Mouse (Mus musculus) B cell, adult 2 months (primary cell): ENCODE measurements around the gene Fthl17b.
"Not testable (repeated sequence)": the region's sequence is repeated elsewhere in the genome, so short reads cannot be mapped to it uniquely, and the experiment has no call there.

Experiments
- DNase-seq, 2 experiments: peaks; one replicate each; pipeline ENCODE4 v3.0.0; 2022

Gene Fthl17b

GRCm38 (mm10) chrX:8962875-8963274 lies at the start of gene Fthl17b:
Gene Fthl17b (minus strand): TSS chrX:8962975.
- DNase-seq: not testable (repeated sequence)

DNA sequence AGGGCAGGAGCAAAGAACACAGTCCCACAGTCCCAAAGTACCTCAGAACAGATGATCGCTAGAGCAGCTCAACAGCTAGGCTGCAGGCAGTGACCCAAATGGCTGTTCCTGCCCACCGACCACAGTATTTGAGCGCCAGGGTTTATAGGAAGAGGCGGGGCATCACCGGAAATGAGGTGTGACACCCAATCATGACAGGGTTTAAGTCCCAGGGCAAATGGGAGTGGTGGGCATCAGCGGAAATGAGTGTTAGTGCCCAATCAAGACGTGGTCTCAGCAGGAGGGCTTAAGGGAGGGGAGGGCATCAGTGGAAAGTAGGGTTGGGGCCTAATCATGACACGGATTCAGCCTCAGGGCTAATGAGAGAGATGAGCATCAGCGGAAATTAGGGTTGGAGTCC lies 23.9 kb upstream of the Fthl17b start, which contains the start of gene Fthl17d:
TSS of gene Fthl17d (minus strand) at position 101 of the 400 bp plus-strand sequence.
- DNase-seq: not testable (repeated sequence)

DNA sequence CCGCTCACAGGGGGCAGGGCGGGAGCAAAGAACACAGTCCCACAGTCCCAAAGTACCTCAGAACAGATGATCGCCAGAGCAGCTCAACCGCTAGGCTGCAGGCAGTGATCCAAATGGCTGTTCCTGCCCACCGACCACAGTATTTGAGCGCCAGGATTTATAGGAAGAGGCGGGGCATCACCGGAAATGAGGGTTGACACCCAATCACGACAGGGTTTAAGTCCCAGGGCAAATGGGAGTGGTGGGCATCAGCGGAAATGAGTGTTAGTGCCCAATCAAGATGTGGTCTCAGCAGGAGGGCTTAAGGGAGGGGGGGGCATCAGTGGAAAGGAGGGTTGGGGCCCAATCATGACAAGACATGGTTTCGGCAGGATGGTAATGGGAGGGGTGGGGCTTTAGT lies 13.7 kb upstream of the Fthl17b start, which contains the start of gene Fthl17c:
TSS of gene Fthl17c (minus strand) at position 101 of the 400 bp plus-strand sequence.
- not testable (repeated sequence) for DNase-seq

DNA sequence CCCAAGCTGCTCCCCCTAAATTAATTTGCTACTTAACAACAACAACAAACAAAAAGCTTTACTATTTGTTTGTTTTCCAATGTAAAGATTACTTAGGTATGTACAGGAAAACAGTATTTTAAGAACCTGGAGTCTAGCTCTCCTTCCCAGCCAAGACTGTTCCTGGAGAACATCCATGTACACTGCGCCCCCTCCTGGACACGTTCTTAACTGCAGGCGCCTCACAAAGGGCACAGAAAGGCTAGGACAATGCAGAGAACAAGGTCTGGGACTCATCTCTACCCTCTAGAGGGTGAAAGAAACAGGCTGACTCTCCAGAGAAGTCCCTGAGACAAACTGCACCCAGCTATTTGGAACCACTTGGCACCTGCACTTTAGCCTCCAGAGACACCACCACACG lies 1.8 kb upstream of the Fthl17b start:
- not testable (repeated sequence) for DNase-seq

GRCm38 (mm10) chrX:8948130-8948805 lies 14.5 kb downstream of the Fthl17b start:
- peak; percentile 32 to 37 for DNase-seq

DNA sequence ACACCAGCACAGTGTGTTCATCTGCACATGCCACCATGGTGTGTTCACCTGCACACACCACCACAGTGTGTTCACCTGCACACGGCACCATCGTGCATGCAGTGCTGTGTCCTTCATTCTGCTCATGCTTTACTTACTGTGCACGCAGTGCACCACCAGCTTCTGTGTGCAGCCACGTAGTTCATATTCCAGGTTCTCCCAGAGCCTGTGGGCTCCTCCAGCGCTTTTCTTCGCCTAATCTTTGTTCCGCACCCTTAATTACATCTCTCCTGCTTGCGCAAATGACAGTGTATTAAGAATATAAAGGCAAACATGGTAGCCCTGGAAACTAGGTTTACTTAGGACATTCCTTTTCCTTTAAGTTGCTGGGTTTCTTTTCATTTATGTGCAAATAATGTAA lies 18.7 kb downstream of the Fthl17b start:
- no peak for DNase-seq

DNA sequence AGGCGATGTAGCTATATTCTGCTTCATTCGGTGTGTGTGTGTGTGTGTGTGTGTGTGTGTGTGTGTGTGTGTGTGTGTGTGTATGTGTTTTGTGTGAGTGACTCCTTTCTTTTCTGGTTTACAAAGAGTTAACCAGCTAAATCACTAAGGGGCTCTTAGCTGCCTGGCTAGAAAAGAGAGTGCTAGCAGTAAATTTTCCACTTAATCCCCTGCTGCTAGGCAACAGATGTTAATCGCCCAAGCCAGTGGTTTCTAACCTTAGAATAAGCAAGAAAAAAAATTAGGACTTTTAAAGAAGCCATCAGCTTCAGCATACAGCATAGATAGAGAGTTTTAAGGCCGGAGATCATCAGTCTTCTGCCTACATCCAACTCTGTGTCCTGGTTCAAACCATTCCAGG lies 35.5 kb downstream of the Fthl17b start:
- DNase-seq: no peak

- no peak for DNase-seq
These were observed 40.8 kb downstream of the Fthl17b start for GRCm38 (mm10) chrX:8921813-8922607.

DNA sequence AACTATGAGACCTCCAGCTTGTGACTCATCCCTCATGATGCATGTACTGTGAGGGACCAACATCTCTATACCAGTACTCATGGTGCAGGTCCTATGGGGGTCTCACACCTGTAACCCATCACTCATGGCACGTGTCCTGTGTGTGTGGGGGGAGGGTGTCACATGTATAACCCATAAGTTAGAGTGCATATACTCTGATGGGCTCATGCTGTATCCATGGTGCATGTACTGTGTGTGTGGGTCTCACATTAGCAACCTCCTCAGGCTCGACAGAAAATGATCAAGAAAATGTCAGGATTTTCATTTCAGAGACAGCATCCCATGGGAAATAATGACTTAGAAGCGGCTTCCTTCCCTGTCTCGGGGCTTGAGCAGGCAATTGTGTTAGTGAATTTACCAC lies 41.7 kb downstream of the Fthl17b start:
- DNase-seq: no peak
